Mouse (Mus musculus): Measurements from ENCODE around the gene Ndufa5. TPM values are rescaled to one million over a fixed set of nuclear protein-coding genes. Genes with fewer than 3 reads are reported as not detected.

Ndufa5 gene
- 1,456 and 1,533 TPM in 2 replicates for polyA plus RNA-seq (2021; fragmentation: Nextera tagmentation)
- long read RNA-seq, experiment 1, transcript Ndufa5-202 (4 exons, 315 nt): minor isoform, 17 of 534 reads
- long read RNA-seq, experiment 1, transcript Ndufa5-201 (5 exons, 875 nt): major isoform, 478 of 534 reads
- long read RNA-seq, experiment 1, partial matches to known transcripts: 25 of 534 reads
- long read RNA-seq, experiment 1, other reads (novel, unspliced or antisense): 10 of 534 reads
- long read RNA-seq, experiment 2, transcript Ndufa5-202 (4 exons, 315 nt): minor isoform, 6 of 59 reads
- long read RNA-seq, experiment 2, transcript Ndufa5-201 (5 exons, 875 nt): major isoform, 48 of 59 reads
- long read RNA-seq, experiment 2, partial matches to known transcripts: 2 of 59 reads
- long read RNA-seq, experiment 2, other reads (novel, unspliced or antisense): 1 of 59 reads

DNA sequence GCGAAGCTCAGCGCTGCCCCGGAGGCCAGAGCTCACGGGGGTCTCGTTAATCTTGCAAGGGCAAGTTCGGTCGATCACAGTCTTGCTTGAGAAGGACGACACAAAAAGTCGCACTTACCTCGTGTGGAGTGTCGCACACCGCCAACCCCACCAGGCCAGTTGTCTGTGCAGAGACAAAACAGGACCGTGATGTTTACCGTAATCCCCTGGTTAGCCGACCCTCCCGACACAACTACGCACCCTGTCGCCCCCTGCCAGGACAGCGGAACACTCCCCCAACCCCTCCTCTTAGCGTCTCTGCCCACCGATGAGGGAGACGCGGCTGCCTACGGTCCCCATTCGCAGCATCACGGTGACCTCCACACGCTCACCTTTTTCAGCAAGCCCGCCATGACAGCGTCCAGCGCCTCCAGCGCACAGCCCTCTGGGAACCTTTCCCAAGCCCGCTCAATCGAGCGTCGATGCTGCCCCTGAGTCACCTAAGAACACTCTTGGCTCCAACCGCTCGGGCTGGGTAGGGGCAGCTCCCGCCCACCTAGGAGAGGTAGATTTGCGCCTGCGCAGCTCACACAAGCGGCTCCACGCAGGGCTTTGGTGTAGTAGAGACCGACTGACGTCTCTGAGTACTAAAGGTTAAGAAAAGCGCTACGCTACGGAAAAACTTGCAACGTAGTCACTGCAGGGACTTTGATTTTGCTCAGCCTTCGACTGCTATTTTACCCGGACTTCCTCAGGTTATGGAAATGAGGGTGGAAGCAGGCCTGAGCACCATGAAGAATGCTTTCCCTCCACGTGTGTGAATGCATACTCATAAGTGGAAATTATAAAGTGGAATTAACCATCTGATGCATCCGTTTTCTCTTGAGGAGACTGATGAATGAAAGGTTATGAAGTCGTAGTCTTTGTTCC is at the start of gene Ndufa5:
Gene Ndufa5, minus strand, starts transcription at position 859 of the 909 bp plus-strand sequence.

DNA sequence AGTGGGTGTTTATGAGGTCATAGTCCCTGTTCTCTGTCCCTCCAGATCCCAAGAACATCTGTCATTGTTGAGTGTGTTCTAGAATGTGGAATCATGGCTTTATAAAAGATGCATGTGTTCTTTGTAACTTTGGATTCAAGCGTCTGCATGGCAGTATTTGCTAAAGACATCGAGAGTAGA is 141 bp upstream of the Ndufa5 start, which contains the start of gene Asb15:
Gene Asb15, plus strand, starts transcription at position 81 of the 180 bp plus-strand sequence.

DNA sequence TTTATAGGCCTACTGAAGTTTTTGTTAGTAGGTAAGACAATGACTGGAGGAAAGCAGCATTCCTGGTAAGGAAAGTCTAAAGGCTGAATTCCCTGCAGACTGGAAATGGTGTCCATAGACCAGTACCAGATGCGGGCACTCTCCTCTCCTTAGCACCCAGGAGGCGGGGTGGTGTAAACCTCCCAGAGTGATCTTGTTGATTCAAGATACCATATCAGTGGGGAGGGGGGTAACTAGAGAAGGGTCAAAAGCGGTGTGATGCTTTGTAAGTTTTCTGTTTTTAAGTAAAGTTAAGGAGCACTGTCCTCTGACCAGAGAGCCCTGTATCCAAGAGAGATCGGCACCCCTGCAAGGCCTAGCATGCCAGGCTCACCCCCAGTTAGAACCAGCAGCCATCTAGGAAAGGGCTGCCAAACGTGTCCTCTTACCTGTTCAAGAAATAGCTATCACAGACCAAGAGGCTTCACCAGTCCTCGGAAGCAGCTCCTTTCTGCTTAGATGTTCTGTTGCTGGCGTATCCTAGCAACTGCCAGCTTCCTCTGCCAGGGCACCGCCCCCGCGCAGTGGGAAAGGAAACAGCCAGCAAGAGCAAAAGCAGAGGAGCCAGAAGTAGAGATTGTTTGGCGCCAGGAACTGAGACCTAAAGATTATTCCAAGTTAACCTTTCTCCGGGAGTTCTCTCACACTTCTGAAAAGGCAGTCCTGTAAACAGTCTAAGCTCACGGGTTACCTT is 13.1 kb downstream of the Ndufa5 start, which contains the start of gene Iqub:
Gene Iqub, minus strand, starts transcription at position 516 of the 733 bp plus-strand sequence.

Other genes with a start within 250 kb of the Ndufa5 start
- gene Iqub, start 12.9 kb downstream of the Ndufa5 start, polyA plus RNA-seq (2021; fragmentation: Nextera tagmentation): 0.59 and 2.4 TPM in 2 replicates
- not detected in 2 replicates for gene Asb15, start 131 bp upstream of the Ndufa5 start, polyA plus RNA-seq (2021; fragmentation: Nextera tagmentation)
- gene Lmod2, start 69.7 kb upstream of the Ndufa5 start, polyA plus RNA-seq (2021; fragmentation: Nextera tagmentation): not detected in 2 replicates
- gene Wasl, start 137.0 kb upstream of the Ndufa5 start, polyA plus RNA-seq (2021; fragmentation: Nextera tagmentation): 171 and 240 TPM in 2 replicates
- gene Hyal6, start 205.2 kb upstream of the Ndufa5 start, polyA plus RNA-seq (2021; fragmentation: Nextera tagmentation): not detected in 2 replicates
- gene Hyal4, start 220.3 kb upstream of the Ndufa5 start, polyA plus RNA-seq (2021; fragmentation: Nextera tagmentation): not detected in 2 replicates